Mouse (Mus musculus) midbrain, embryonic 14.5 days (tissue): Measurements from ENCODE around the gene Ankfy1. TPM values are rescaled to one million over a fixed set of nuclear protein-coding genes. Genes with fewer than 3 reads are reported as not detected.

Experiments
- ATAC-seq: fragments of 200-750 bp; cut with Nextera tagmentation; 2 replicates; pipeline ENCODE4 v1.8.0; 2017; ENCODE audit warnings: moderate number of reproducible peaks, moderate library complexity; ENCODE audit not compliant: low FRiP score, low TSS enrichment
- DNase-seq: peaks from one replicate; pipeline ENCODE4 v3.0.0-alpha.2; 2015
- H3K27ac ChIP-seq: fragments of 300-500 bp; sonication (generic); replicated peaks from 2 replicates; pipeline ENCODE4 v1.5.1; 2014; ENCODE audit warnings: mild to moderate bottlenecking, low read depth, low read length, moderate library complexity
- H3K27me3 ChIP-seq: fragments of 300-500 bp; sonication (generic); 2 replicates; pipeline ENCODE4 v1.6.1; 2014; ENCODE audit warnings: low read length, control low read depth, mixed read lengths; ENCODE audit not compliant: control insufficient read depth, insufficient read depth
- H3K36me3 ChIP-seq: fragments of 300-500 bp; sonication (generic); 2 replicates; pipeline ENCODE4 v1.6.1; 2014; ENCODE audit warnings: low read length, control low read depth; ENCODE audit not compliant: control insufficient read depth, insufficient read depth
- H3K4me1 ChIP-seq: fragments of 300-500 bp; sonication (generic); 2 replicates; pipeline ENCODE4 v1.6.1; 2014; ENCODE audit warnings: mild to moderate bottlenecking, antibody characterized with exemption, low read length, control low read depth; ENCODE audit not compliant: control insufficient read depth, insufficient read depth
- H3K4me2 ChIP-seq: fragments of 300-500 bp; sonication (generic); 2 replicates; pipeline ENCODE4 v1.6.1; 2014; ENCODE audit warnings: mild to moderate bottlenecking, low read length, moderate library complexity
- H3K4me3 ChIP-seq: fragments of 300-500 bp; sonication (generic); replicated peaks from 2 replicates; pipeline ENCODE4 v1.5.1; 2014; ENCODE audit warnings: low read depth, low read length
- H3K9ac ChIP-seq: fragments of 300-500 bp; sonication (generic); replicated peaks from 2 replicates; pipeline ENCODE4 v1.6.1; 2014; ENCODE audit warnings: mild to moderate bottlenecking, low read length, moderate library complexity
- H3K9me3 ChIP-seq: fragments of 300-500 bp; sonication (generic); 2 replicates; pipeline ENCODE4 v1.6.1; 2016; ENCODE audit warnings: low read length, control low read depth, mixed read lengths; ENCODE audit not compliant: control insufficient read depth
- WGBS: fragments of 180-500 bp; shearing (Covaris S2); extraction: QIAGEN DNeasy Blood & Tissue Kit; methylation state at CpG from one replicate; pipeline ENCODE4 v1.1.7; 2014; 5-methylcytosine and 5-hydroxymethylcytosine counted together
- polyA plus RNA-seq: library from polyadenylated mRNA; unstranded; fragments of >200 nt; fragmentation: Nextera tagmentation; extraction: Ambion mirVana; gene quantifications from 2 replicates; pipeline ENCODE4 v1.2.1, GENCODE M21; 2014

Ankfy1 gene
- polyA plus RNA-seq, 1 experiment from 2014 or later = 40.0 TPM

- DNase-seq = no peak
- H3K27me3 ChIP-seq = no peaks in the 10 kb centered on the region
- H3K9me3 ChIP-seq = no peaks in the 10 kb centered on the region
- H3K4me2 ChIP-seq = no peak overlapping the region
- H3K9ac ChIP-seq = no peak overlapping the region
- ATAC-seq = no peak
- 82% methylated on average over 3 of the region's 3 CpGs for WGBS
- H3K4me3 ChIP-seq = no peak overlapping the region
- H3K36me3 ChIP-seq = no peaks in the 10 kb centered on the region
- H3K27ac ChIP-seq = no peak overlapping the region
- H3K4me1 ChIP-seq = no peaks in the 10 kb centered on the region
Observed at GRCm38 (mm10) chr11:72803038-72803437, 113.2 kb downstream of the Ankfy1 start.

- H3K27me3 ChIP-seq = no peaks in the 10 kb centered on the region
- DNase-seq = no peak
- no peak overlapping the region for H3K27ac ChIP-seq
Observed at GRCm38 (mm10) chr11:72804586-72804985, 114.8 kb downstream of the Ankfy1 start.

GRCm38 (mm10) chr11:72805232-72805631 lies 115.4 kb downstream of the Ankfy1 start:
- 90% methylated on average over 3 of the region's 3 CpGs for WGBS
- H3K4me3 ChIP-seq = no peak overlapping the region
- H3K4me2 ChIP-seq = no peak overlapping the region
- H3K9ac ChIP-seq = no peak overlapping the region
- H3K27ac ChIP-seq = no peak overlapping the region
- no peaks in the 10 kb centered on the region for H3K27me3 ChIP-seq
- ATAC-seq (no peak), DNase-seq (no peak)
- H3K9me3 ChIP-seq = no peaks in the 10 kb centered on the region
- no peaks in the 10 kb centered on the region for H3K4me1 ChIP-seq
- no peaks in the 10 kb centered on the region for H3K36me3 ChIP-seq

More at GRCm38 (mm10) chr11:72804586-72804985, 114.8 kb downstream of the Ankfy1 start:
- Histone ChIP-seq H3K9me3 (no peaks in the 10 kb centered on the region), H3K4me1 (no peaks in the 10 kb centered on the region), H3K9ac (no peak overlapping the region), H3K4me3 (no peak overlapping the region), H3K4me2 (no peak overlapping the region), H3K36me3 (no peaks in the 10 kb centered on the region)
- no peak for ATAC-seq

- Histone ChIP-seq H3K27me3 (no peaks in the 10 kb centered on the region), H3K4me3 (no peak overlapping the region), H3K4me2 (no peak overlapping the region), H3K27ac (no peak overlapping the region), H3K4me1 (no peaks in the 10 kb centered on the region), H3K9ac (no peak overlapping the region), H3K9me3 (no peaks in the 10 kb centered on the region), H3K36me3 (no peaks in the 10 kb centered on the region)
- WGBS = 86% methylated on average over 2 of the region's 2 CpGs
- ATAC-seq (no peak), DNase-seq (no peak)
Observed at GRCm38 (mm10) chr11:72806556-72806955, 116.8 kb downstream of the Ankfy1 start.

GRCm38 (mm10) chr11:72807992-72808391 lies 118.2 kb downstream of the Ankfy1 start:
- Histone ChIP-seq H3K27me3 (no peaks in the 10 kb centered on the region), H3K4me3 (no peak overlapping the region), H3K4me2 (no peak overlapping the region), H3K36me3 (no peaks in the 10 kb centered on the region), H3K9me3 (no peaks in the 10 kb centered on the region), H3K4me1 (no peaks in the 10 kb centered on the region), H3K27ac (no peak overlapping the region), H3K9ac (no peak overlapping the region)
- ATAC-seq (no peak), DNase-seq (no peak)
- WGBS = 89% methylated on average over 4 of the region's 4 CpGs

- Histone ChIP-seq H3K27me3 (no peaks in the 10 kb centered on the region), H3K36me3 (peaks cover 6% of the 10 kb centered on the region; the same call in 1 of the 2 replicates), H3K9me3 (no peaks in the 10 kb centered on the region), H3K9ac (no peak overlapping the region), H3K27ac (no peak overlapping the region), H3K4me2 (no peak overlapping the region), H3K4me1 (no peaks in the 10 kb centered on the region), H3K4me3 (no peak overlapping the region)
- 93% methylated on average over 5 of the region's 5 CpGs for WGBS
- no peak for ATAC-seq
- no peak for DNase-seq
Observed at GRCm38 (mm10) chr11:72813687-72814086, 123.9 kb downstream of the Ankfy1 start.

GRCm38 (mm10) chr11:72814188-72814587 lies 124.4 kb downstream of the Ankfy1 start:
- 83% methylated on average over 2 of the region's 2 CpGs for WGBS
- no peaks in the 10 kb centered on the region for H3K9me3 ChIP-seq

GRCm38 (mm10) chr11:72816859-72817258 lies 127.1 kb downstream of the Ankfy1 start:
- H3K36me3 ChIP-seq = peaks cover 33% of the 10 kb centered on the region; the same call in 1 of the 2 replicates
- no peak overlapping the region for H3K9ac ChIP-seq
- H3K4me2 ChIP-seq = no peak overlapping the region
- DNase-seq = no peak
- no peaks in the 10 kb centered on the region for H3K4me1 ChIP-seq
- H3K27me3 ChIP-seq = no peaks in the 10 kb centered on the region
- 93% methylated on average over 1 of the region's 1 CpGs for WGBS
- no peak overlapping the region for H3K4me3 ChIP-seq
- no peak for ATAC-seq
- no peak overlapping the region for H3K27ac ChIP-seq
- no peaks in the 10 kb centered on the region for H3K9me3 ChIP-seq

More at GRCm38 (mm10) chr11:72814188-72814587, 124.4 kb downstream of the Ankfy1 start:
- H3K27ac ChIP-seq = no peak overlapping the region
- no peak for ATAC-seq
- peaks cover 11% of the 10 kb centered on the region; the same call in 1 of the 2 replicates for H3K36me3 ChIP-seq
- DNase-seq = no peak
- H3K9ac ChIP-seq = no peak overlapping the region
- no peak overlapping the region for H3K4me2 ChIP-seq
- no peaks in the 10 kb centered on the region for H3K4me1 ChIP-seq
- H3K4me3 ChIP-seq = no peak overlapping the region
- H3K27me3 ChIP-seq = no peaks in the 10 kb centered on the region

- no peak for ATAC-seq
- no peak overlapping the region for H3K4me2 ChIP-seq
Observed at GRCm38 (mm10) chr11:72818067-72818466, 128.3 kb downstream of the Ankfy1 start.

More at GRCm38 (mm10) chr11:72818067-72818466, 128.3 kb downstream of the Ankfy1 start:
- Histone ChIP-seq H3K9ac (no peak overlapping the region), H3K27ac (no peak overlapping the region), H3K9me3 (no peaks in the 10 kb centered on the region), H3K36me3 (peaks cover 44% of the 10 kb centered on the region), H3K4me3 (no peak overlapping the region), H3K27me3 (no peaks in the 10 kb centered on the region), H3K4me1 (no peaks in the 10 kb centered on the region)
- 89% methylated on average over 7 of the region's 7 CpGs for WGBS
- no peak for DNase-seq
